Mouse (Mus musculus) lung, embryonic 14.5 days (tissue): ENCODE measurements around the gene Urgcp. TPM values are rescaled to one million over a fixed set of nuclear protein-coding genes. Genes with fewer than 3 reads are reported as not detected.

Source experiments
- ATAC-seq: fragments of 200-750 bp; cut with Nextera tagmentation; 2 replicates; pipeline ENCODE4 v1.8.0; 2017; ENCODE audit warnings: mild to moderate bottlenecking, moderate TSS enrichment, moderate library complexity; ENCODE audit not compliant: insufficient read depth
- DNase-seq: peaks from one replicate; pipeline ENCODE4 v3.0.0-alpha.2; 2015
- H3K27ac ChIP-seq: fragments of 300-500 bp; sonication (generic); 2 replicates; pipeline ENCODE4 v1.5.1; 2014; ENCODE audit warnings: low read depth, mild to moderate bottlenecking, moderate library complexity
- H3K27me3 ChIP-seq: fragments of 300-500 bp; sonication (generic); 2 replicates; pipeline ENCODE4 v1.6.1; 2014; ENCODE audit warnings: low read length, control low read depth; ENCODE audit not compliant: insufficient read depth
- H3K36me3 ChIP-seq: fragments of 300-500 bp; sonication (generic); 2 replicates; pipeline ENCODE4 v1.6.1; 2014; ENCODE audit warnings: control low read depth; ENCODE audit not compliant: insufficient read depth
- H3K4me1 ChIP-seq: fragments of 300-500 bp; sonication (generic); 2 replicates; pipeline ENCODE4 v1.6.1; 2014; ENCODE audit warnings: antibody characterized with exemption, control low read depth; ENCODE audit not compliant: insufficient read depth
- H3K4me2 ChIP-seq: fragments of 300-500 bp; sonication (generic); 2 replicates; pipeline ENCODE4 v1.6.1; 2014; ENCODE audit warnings: mild to moderate bottlenecking
- H3K4me3 ChIP-seq: fragments of 300-500 bp; sonication (generic); 2 replicates; pipeline ENCODE4 v1.5.1; 2014; ENCODE audit warnings: low read depth, low read length
- H3K9ac ChIP-seq: fragments of 300-500 bp; sonication (generic); 2 replicates; pipeline ENCODE4 v1.6.1; 2014
- H3K9me3 ChIP-seq: fragments of 300-500 bp; sonication (generic); 2 replicates; pipeline ENCODE4 v1.6.1; 2016; ENCODE audit warnings: low read depth, low read length, control low read depth
- CTCF ChIP-seq: IDR thresholded peaks from 2 replicates; pipeline ENCODE4 v1.5.1; 2016; ENCODE audit warnings: antibody characterized with exemption, low read depth
- WGBS: fragments of 180-500 bp; shearing (Covaris S2); extraction: QIAGEN DNeasy Blood & Tissue Kit; methylation state at CpG from one replicate; pipeline ENCODE4 v1.1.7; 2014; 5-methylcytosine and 5-hydroxymethylcytosine counted together
- polyA plus RNA-seq: library from polyadenylated mRNA; unstranded; fragments of >200 nt; fragmentation: Nextera tagmentation; extraction: Ambion mirVana; gene quantifications from 2 replicates; pipeline ENCODE4 v1.2.1, GENCODE M21; 2014

The Urgcp gene
- polyA plus RNA-seq, 1 experiment from 2014 or later: 20.1 TPM

DNA sequence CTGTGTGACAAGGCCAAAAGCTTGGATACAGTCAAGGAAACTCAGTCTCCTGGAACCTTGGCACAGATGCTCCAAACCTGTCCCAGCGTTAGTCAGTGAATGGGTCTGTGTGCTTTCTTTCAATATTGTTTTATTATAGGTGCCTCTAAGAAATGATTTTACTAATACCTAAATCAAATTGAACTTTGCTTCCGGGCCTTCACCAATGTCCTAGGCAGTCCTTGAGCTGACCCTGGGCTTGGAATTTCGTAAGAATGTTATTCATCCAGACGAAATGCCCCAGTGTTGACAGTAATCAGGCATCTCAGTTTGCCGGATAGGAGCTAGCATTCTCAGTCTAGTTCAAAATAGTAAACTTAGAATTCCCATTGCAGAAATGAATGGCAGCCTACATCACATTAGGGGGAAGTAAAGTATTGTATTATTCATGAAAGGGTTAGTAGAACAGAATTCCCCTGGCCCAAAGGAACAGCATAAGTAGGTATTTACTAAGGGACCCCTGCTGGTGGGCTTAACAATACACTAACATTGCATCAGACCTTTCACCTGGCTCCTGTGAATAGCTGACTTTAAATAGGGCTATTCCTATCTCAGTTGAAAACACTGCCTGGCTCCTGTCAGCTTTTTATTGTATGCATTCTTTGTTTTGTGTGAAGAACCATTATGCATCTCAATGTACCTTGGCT lies 59.8 kb downstream of the Urgcp start:
- Histone ChIP-seq H3K9ac (no peak overlapping the region), H3K4me1 (no peaks in the 10 kb centered on the region), H3K36me3 (peaks cover 23% of the 10 kb centered on the region), H3K4me2 (no peak overlapping the region), H3K27me3 (no peaks in the 10 kb centered on the region), H3K4me3 (no peak overlapping the region), H3K9me3 (no peaks in the 10 kb centered on the region), H3K27ac (no peak overlapping the region)
- no peak for DNase-seq
- 75% methylated on average over 5 of the region's 5 CpGs for WGBS
- TF ChIP-seq CTCF: no peak
- ATAC-seq: no peak

DNA sequence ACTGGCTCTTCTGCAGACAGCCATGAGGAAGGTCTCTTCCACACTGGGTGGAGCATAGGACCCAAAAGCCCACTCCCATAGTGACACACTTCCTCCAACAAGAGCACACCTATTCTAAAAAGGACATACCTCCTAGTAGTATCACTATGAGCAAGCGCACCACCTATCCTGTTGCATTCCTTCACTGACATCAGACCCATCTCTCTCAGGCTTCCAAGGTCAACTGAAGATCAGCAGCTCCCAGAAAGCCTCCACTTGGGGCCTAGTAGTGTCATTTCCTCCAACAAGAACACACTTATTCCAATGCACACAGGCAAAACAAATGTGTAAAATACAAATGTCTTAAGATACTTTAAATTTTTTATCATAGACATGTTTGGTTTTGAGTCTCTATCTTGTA lies 60.4 kb downstream of the Urgcp start:
- DNase-seq (no peak), ATAC-seq (no peak)
- Histone ChIP-seq H3K27me3 (no peaks in the 10 kb centered on the region), H3K27ac (no peak overlapping the region), H3K4me1 (no peaks in the 10 kb centered on the region), H3K9ac (no peak overlapping the region), H3K4me2 (no peak overlapping the region), H3K36me3 (peaks cover 23% of the 10 kb centered on the region), H3K9me3 (no peaks in the 10 kb centered on the region), H3K4me3 (no peak overlapping the region)
- TF ChIP-seq CTCF: no peak
- 100% methylated on average over 1 of the region's 1 CpGs for WGBS

DNA sequence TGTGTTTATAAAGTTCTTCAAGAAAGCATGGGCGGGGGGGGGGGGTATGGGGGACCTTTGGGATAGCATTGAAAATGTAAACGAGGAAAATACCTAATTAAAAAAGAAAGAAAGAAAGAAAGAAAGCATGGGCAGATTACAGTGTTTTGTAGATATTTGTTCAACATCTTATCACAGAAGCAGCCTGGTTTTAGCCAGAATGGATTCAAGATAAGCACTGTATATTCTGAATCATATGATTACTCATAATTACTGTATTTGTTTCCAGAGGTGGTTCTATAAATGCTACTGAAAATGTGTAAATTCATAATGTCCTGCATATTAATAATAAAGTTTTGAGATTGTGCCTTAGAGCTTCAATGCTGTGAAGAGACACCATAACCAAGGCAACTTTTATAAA lies 60.9 kb downstream of the Urgcp start:
- no peak overlapping the region for H3K9ac ChIP-seq
- no peaks in the 10 kb centered on the region for H3K4me1 ChIP-seq
- no peak for ATAC-seq
- H3K36me3 ChIP-seq: peaks cover 23% of the 10 kb centered on the region
- H3K9me3 ChIP-seq: no peaks in the 10 kb centered on the region
- H3K27ac ChIP-seq: no peak overlapping the region
- no peaks in the 10 kb centered on the region for H3K27me3 ChIP-seq
- H3K4me2 ChIP-seq: no peak overlapping the region
- WGBS: 58% methylated on average over 2 of the region's 2 CpGs
- no peak for DNase-seq
- no peak overlapping the region for H3K4me3 ChIP-seq
- no peak for TF ChIP-seq CTCF

DNA sequence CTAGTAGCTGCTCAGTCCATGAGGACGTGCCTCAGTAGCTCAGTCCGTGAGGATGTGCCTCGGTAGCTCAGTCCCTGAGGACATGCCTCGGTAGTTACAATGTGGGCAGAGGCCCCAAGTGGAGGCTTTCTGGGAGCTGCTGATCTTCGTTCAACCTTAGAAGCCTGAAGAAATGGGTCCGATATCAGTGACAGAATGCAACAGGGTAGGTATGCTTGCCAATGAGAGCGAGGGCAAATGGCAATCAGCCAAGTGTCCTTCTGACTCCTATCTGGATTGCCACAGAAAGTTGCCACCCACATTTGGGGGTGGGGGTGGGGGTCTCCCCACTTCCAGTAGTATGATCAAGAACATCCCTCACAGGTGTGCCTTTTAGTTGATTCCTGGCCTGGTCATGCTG lies 61.4 kb downstream of the Urgcp start:
- no peaks in the 10 kb centered on the region for H3K4me1 ChIP-seq
- 90% methylated on average over 7 of the region's 7 CpGs for WGBS
- H3K4me2 ChIP-seq: no peak overlapping the region
- H3K36me3 ChIP-seq: peaks cover 21% of the 10 kb centered on the region
- no peak overlapping the region for H3K9ac ChIP-seq
- DNase-seq (no peak), ATAC-seq (no peak)
- H3K4me3 ChIP-seq: no peak overlapping the region
- no peak for TF ChIP-seq CTCF
- H3K27ac ChIP-seq: no peak overlapping the region
- no peaks in the 10 kb centered on the region for H3K27me3 ChIP-seq
- H3K9me3 ChIP-seq: no peaks in the 10 kb centered on the region

DNA sequence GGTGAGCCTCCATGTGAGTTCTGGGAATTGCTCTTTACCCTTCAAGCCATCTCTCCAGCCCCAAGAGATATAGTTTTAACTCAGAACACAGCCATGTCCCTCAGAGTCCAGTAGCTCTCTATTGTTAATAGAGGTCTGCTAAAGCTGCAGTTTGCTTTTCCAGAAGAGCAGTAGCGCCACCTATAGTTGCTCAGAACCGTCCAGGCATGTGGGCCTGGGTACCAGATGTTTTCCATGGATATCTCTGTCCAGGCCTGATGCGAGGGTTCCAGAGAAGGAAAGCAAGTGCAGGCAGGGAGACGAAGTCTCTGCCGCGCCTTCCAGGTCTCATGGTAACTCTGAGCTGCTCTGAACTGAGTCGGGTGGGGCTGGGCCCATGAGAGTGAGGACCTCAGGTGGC lies 70.4 kb downstream of the Urgcp start:
- no peak for ATAC-seq
- no peaks in the 10 kb centered on the region for H3K4me1 ChIP-seq
- peak; percentile 67 for TF ChIP-seq CTCF
- no peaks in the 10 kb centered on the region for H3K36me3 ChIP-seq
- no peak overlapping the region for H3K4me2 ChIP-seq
- H3K27ac ChIP-seq: no peak overlapping the region
- H3K9ac ChIP-seq: no peak overlapping the region
- 23% methylated on average over 7 of the region's 7 CpGs for WGBS
- DNase-seq: peak; percentile 77
- no peaks in the 10 kb centered on the region for H3K9me3 ChIP-seq
- no peak overlapping the region for H3K4me3 ChIP-seq
- no peaks in the 10 kb centered on the region for H3K27me3 ChIP-seq

DNA sequence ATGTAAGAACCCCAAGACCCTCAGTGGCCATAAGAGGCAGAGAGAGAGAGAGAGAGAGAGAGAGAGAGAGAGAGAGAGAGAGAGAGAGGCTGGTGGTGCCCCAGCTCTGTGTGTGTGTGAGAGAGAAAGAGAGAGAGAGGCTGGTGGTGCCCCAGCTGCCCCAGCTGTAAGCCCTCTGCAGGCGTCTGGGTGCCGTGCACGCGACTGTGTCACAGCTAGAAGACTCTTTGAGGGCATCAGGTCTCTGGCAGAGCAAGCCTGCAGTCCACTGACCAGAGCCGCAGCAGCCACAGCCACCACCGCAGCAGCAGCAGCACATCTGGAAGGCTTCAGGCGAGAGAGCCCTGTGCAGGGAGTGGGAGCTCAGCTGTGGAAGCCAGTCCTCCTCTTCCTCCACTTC lies 77.9 kb downstream of the Urgcp start:
- H3K27me3 ChIP-seq: no peaks in the 10 kb centered on the region
- H3K4me2 ChIP-seq: no peak overlapping the region
- 18% methylated on average over 7 of the region's 7 CpGs for WGBS
- H3K4me3 ChIP-seq: no peak overlapping the region
- no peaks in the 10 kb centered on the region for H3K36me3 ChIP-seq
- ATAC-seq: no peak
- peak; percentile 10; the same call in 1 of the 2 replicates for TF ChIP-seq CTCF
- no peaks in the 10 kb centered on the region for H3K4me1 ChIP-seq
- no peaks in the 10 kb centered on the region for H3K9me3 ChIP-seq
- DNase-seq: no peak
- no peak overlapping the region for H3K27ac ChIP-seq
- no peak overlapping the region for H3K9ac ChIP-seq

DNA sequence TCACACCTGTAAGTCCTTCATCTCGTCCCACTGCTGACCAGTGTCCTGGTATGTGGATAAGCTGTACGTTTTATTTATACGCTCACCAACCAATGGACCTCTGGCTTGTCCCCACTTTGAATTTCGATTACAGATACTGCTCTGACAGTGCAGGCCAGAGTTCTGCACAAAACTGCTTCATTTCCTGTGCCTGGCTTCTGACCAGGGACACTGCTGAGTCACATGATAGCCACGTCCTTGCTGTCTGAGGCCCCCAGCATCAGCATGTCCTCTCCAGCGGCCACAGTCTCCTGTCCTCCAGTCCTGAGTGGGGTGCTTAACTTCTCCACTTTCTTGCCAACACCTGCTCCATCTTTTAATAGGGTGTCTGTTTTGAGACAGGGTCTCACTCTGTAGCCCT lies 79.6 kb downstream of the Urgcp start:
- H3K9me3 ChIP-seq: no peaks in the 10 kb centered on the region
- H3K4me3 ChIP-seq: no peak overlapping the region
- H3K9ac ChIP-seq: no peak overlapping the region
- no peak overlapping the region for H3K27ac ChIP-seq
- no peak for TF ChIP-seq CTCF
- DNase-seq: no peak
- H3K4me1 ChIP-seq: no peaks in the 10 kb centered on the region
- no peaks in the 10 kb centered on the region for H3K27me3 ChIP-seq
- WGBS: 49% methylated on average over 6 of the region's 6 CpGs
- no peaks in the 10 kb centered on the region for H3K36me3 ChIP-seq
- ATAC-seq: no peak
- H3K4me2 ChIP-seq: no peak overlapping the region

Other genes with a start within 250 kb of the Urgcp start
- 180 and 193 TPM in 2 replicates for gene Xbp1, start 241.7 kb downstream of the Urgcp start, polyA plus RNA-seq
- gene Ccdc117, start 220.2 kb downstream of the Urgcp start, polyA plus RNA-seq: 22.4 and 24.9 TPM in 2 replicates
- gene Ankrd36, start 192.7 kb downstream of the Urgcp start, polyA plus RNA-seq: not detected in 2 replicates
- 193 and 208 TPM in 2 replicates for gene Mrps24, start 46.7 kb downstream of the Urgcp start, polyA plus RNA-seq
- gene Dbnl, start 26.1 kb upstream of the Urgcp start, polyA plus RNA-seq: 106 and 114 TPM in 2 replicates
- 1.6 and 19.6 TPM in 2 replicates for gene Pgam2, start 41.4 kb upstream of the Urgcp start, polyA plus RNA-seq
- gene Polm, start 75.6 kb upstream of the Urgcp start, polyA plus RNA-seq: 6.8 and 7.7 TPM in 2 replicates
- gene Aebp1, start 99.6 kb upstream of the Urgcp start, polyA plus RNA-seq: 30.8 and 32.5 TPM in 2 replicates
- gene Pold2, start 115.9 kb upstream of the Urgcp start, polyA plus RNA-seq: 148 and 156 TPM in 2 replicates
- 21.4 and 344 TPM in 2 replicates for gene Myl7, start 136.4 kb upstream of the Urgcp start, polyA plus RNA-seq
- 0.84 and 1.9 TPM in 2 replicates for gene Gck, start 187.7 kb upstream of the Urgcp start, polyA plus RNA-seq
- gene Ykt6, start 193.3 kb upstream of the Urgcp start, polyA plus RNA-seq: 25.0 and 26.1 TPM in 2 replicates